Mouse (Mus musculus): Measurements from ENCODE around the gene Sec61a1. TPM values are rescaled to one million over a fixed set of nuclear protein-coding genes. Genes with fewer than 3 reads are reported as not detected.

Gene Sec61a1
- total RNA-seq, 2 experiments from 2014 or later: 49.4 to 53.6 TPM

DNA sequence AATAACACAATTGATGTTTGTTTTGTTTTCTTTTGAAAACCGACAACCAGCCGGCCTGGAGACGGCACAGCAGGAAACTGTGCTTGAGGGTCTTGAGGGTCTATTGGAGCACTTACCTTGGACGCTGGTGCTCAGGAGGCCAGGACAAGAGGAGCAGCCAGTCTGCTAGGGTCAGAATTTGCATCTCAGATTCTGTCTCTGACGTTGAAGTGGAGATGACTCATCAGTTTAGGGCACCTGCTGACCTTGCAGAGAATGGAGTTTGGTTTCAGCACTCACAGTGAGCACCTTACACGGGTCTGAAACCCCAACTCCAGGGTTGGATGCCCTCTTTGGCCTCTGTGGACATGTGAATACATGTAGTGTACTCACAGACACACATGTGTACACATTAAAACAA is 48.8 kb downstream of the Sec61a1 start:
- DNase-seq (ENCODE audit: low spot score): no peak
- intact Hi-C loops (cut with DNase I): loop anchor here (5.0 kb wide), 1 partner anchor 47 kb away; the partner anchor contains the start of gene Sec61a1

DNA sequence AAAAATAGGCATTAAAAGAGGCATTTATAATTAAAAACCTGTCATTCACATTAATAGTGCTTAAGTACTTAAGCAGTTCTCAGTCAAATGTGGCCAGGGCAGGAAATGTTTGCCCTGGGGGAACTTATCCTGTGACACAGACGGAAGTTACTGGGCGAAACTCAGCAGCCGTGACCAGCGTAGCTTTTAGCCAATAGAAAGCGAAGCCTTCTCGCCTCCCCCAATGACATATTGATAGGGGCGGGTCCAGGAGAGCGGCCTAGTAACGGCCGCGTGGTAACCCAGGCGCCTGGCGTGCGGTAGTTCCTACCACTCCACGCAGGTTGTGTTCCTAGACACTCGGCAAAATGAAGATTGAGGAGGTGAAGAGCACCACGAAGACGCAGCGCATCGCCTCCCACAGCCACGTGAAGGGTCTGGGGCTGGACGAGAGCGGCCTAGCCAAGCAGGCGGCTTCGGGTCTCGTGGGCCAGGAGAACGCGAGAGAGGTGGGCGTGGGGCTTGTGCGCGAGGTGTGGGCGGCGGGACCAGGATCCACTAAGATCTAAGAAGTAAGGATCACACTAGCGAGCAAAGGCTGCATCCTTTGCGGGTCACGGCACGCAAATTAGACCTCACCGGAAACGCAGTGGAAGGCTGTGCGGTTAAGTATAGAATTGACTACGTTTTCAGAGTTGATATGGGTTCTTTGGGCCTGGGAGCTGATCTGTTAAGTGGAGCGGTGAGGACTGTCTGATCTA is 53.4 kb downstream of the Sec61a1 start, which contains the start of gene Ruvbl1:
TSS of gene Ruvbl1 (plus strand) at position 229 of the 740 bp plus-strand sequence.
- DNase-seq (ENCODE audit: low spot score): peak; percentile 85
- intact Hi-C loops (cut with DNase I): loop anchor here (1.0 to 5.0 kb wide), 2 partner anchors 19 to 52 kb away; partner anchors contain the start of genes Eefsec and Sec61a1

DNA sequence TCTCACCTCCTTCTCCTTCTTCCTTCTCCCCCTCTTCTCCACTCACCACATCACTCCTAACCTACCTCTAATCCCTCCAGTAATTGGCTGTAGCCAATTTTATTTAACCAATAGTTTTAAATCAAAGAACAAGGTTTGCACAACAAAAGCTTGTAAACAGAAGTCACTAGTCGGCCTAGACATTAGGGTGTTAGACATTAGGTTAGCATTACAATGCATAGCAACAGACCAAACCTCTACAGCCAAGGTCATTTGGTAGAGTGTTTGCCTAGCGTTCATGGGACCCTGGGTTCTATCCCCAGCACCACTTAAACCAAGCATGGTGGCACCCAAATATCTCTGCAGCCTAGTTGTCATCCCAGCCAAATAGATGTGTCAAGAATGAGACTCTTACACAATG is 64.2 kb downstream of the Sec61a1 start:
- intact Hi-C loops (cut with DNase I): no loop called here
- no peak for DNase-seq (ENCODE audit: low spot score)

Other genes starting within 250 kb of the Sec61a1 start
- gene Eefsec, start 72.4 kb downstream of the Sec61a1 start, total RNA-seq (2021): 1 to 10 TPM; 6.5 to 6.7 TPM
- gene Ruvbl1, start 53.5 kb downstream of the Sec61a1 start, total RNA-seq (2021): 10 to 100 TPM; 15.2 to 16.7 TPM
- 10 to 100 TPM; 31.2 to 36.8 TPM for gene Kbtbd12, start 119.0 kb upstream of the Sec61a1 start, total RNA-seq (2021)
- gene Mgll, start 205.5 kb upstream of the Sec61a1 start, total RNA-seq (2021): 100 to 1,000 TPM; 115 to 127 TPM

All from heart, postnatal 25 days (tissue).